Mouse (Mus musculus) spleen, adult 2 months (tissue): ENCODE measurements at regions not wholly inside any gene's neighbourhood (a gene's known extent, or its start where the extent isn't known, plus 50 kb on each side); places are given as distances from the start of the nearest gene placed in this dataset.

ENCODE experiments used
- DNase-seq, 2 experiments: peaks; one replicate each; pipeline versions ENCODE4 v3.0.0 to v3.0.0-alpha.2; 2012 to 2021; ENCODE audit warnings: low spot score in 2 of 2, low read depth in 1 of 2
- H3K27ac ChIP-seq: fragments of 200-500 bp; 2 replicates; pipeline ENCODE4 v1.5.1; 2012; ENCODE audit warnings: low read length, inconsistent platforms; ENCODE audit not compliant: insufficient read depth
- H3K27me3 ChIP-seq: fragments of 200-500 bp; 2 replicates; pipeline ENCODE4 v1.6.1; 2012; ENCODE audit warnings: mild to moderate bottlenecking, moderate library complexity, low read length, inconsistent platforms; ENCODE audit not compliant: control insufficient read depth, insufficient read depth
- H3K36me3 ChIP-seq: fragments of 200-500 bp; 2 replicates; pipeline ENCODE4 v1.6.1; 2012; ENCODE audit warnings: mild to moderate bottlenecking, low read length, inconsistent platforms; ENCODE audit not compliant: control insufficient read depth, insufficient read depth
- H3K4me1 ChIP-seq: fragments of 200-500 bp; 2 replicates; pipeline ENCODE4 v1.6.1; 2011; ENCODE audit warnings: inconsistent platforms; ENCODE audit not compliant: control insufficient read depth, insufficient read depth, insufficient read length
- H3K4me3 ChIP-seq: fragments of 200-500 bp; 2 replicates; pipeline ENCODE4 v1.5.1; 2011; ENCODE audit warnings: mild to moderate bottlenecking, inconsistent platforms; ENCODE audit not compliant: insufficient read depth, insufficient read length; ENCODE audit errors: extremely low read depth
- CTCF ChIP-seq: fragments of 200-500 bp; IDR thresholded peaks from 2 replicates; pipeline ENCODE4 v1.5.1; 2011; ENCODE audit warnings: mild to moderate bottlenecking, inconsistent platforms; ENCODE audit not compliant: insufficient read depth, insufficient read length, insufficient replicate concordance; ENCODE audit errors: extremely low read depth
- POLR2A ChIP-seq: fragments of 200-500 bp; IDR thresholded peaks from 2 replicates; pipeline ENCODE4 v1.6.1; 2011; ENCODE audit warnings: low read depth, low read length, inconsistent platforms
- WGBS: fragments of 180-500 bp; shearing (Covaris S2); methylation state at CpG from one replicate; pipeline ENCODE4 v1.1.7; 2018; 5-methylcytosine and 5-hydroxymethylcytosine counted together

DNA sequence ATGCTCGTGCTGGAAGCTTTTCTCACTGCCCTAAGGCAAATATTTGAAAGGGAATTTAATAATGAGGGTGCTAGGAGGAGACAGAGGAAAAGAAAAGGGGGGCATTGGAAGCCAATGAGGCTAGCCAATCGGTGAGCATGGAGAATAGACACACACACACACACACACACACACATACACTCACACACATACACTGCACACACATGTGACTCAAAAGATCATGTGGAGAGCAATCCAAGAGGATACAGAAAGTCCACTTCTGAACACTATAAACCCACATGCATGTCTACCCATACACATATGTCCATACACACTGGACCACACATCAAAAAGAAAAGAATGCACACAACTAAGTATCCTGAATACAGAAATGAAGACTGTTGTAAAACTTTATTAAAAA, 88.4 kb upstream of the Sphkap start:
- DNase-seq, result no peak
- no peak for TF ChIP-seq CTCF
- no peak for TF ChIP-seq POLR2A
- Histone ChIP-seq H3K4me1 (no peaks in the 10 kb centered on the region), H3K27me3 (no peaks in the 10 kb centered on the region), H3K36me3 (no peaks in the 10 kb centered on the region), H3K27ac (no peak overlapping the region), H3K4me3 (no peak overlapping the region)
- 44% methylated on average over 2 of the region's 2 CpGs for WGBS

DNA sequence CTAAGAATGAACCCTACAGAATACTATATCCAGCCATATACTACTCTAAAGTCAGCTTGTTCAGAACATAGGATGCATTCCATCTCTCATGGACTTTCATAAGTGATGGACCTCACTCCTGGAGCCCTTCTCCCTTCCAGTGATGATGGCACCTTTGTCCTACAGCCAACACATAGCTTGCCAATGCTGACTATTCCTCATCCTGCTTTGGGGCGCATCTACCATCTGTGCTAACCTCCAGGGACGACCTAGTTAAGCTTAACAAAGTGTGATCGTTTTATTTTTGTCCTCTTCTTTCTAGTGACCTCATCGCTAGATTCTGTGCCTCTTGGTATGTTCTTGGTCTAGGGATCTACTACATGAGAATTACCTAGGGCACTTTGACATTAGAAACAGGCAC, 87.0 kb upstream of the Sphkap start:
- WGBS, result 73% methylated on average over 4 of the region's 4 CpGs
- Histone ChIP-seq H3K4me3 (no peak overlapping the region), H3K36me3 (no peaks in the 10 kb centered on the region), H3K4me1 (no peaks in the 10 kb centered on the region), H3K27ac (no peak overlapping the region), H3K27me3 (no peaks in the 10 kb centered on the region)
- no peak for TF ChIP-seq POLR2A
- no peak for DNase-seq

DNA sequence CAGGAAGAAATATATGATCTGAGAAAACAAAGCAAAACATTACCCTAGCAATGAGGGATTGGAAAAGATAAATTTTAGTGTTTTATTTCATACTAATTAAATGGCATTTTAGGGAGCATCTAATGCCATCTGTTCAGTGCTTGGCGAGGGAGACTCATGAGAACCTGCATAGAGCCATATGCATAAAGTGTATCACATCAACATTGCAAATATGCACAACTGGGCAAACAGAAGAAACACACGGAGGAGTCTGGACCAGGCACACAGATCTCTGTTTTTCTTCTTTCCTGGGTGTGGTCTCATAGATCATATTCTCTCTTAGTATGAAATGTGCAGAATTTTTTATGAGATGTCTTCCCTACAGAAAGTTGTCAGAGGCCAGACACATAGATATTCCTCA, 71.1 kb upstream of the Sphkap start:
- TF ChIP-seq POLR2A, result no peak
- no peak for TF ChIP-seq CTCF
- WGBS, result 72% methylated on average over 2 of the region's 2 CpGs

More for the DNA sequence above, 71.1 kb upstream of the Sphkap start:
- no peak for DNase-seq
- no peak overlapping the region for H3K27ac ChIP-seq
- H3K27me3 ChIP-seq, result no peaks in the 10 kb centered on the region
- H3K4me3 ChIP-seq, result no peak overlapping the region
- no peaks in the 10 kb centered on the region for H3K4me1 ChIP-seq
- H3K36me3 ChIP-seq, result no peaks in the 10 kb centered on the region
